Mouse (Mus musculus) small intestine, adult 2 months (tissue): ENCODE measurements around the gene Ccndbp1.

Experiments
- CTCF ChIP-seq: fragments of 200-500 bp; IDR thresholded peaks from 2 replicates; pipeline ENCODE4 v1.5.1; 2012; ENCODE audit warnings: low read depth, mild to moderate bottlenecking, control low read depth, inconsistent platforms, low read length, moderate library complexity, mixed read lengths; ENCODE audit not compliant: insufficient replicate concordance, insufficient read length; ENCODE audit errors: extremely low read depth
- POLR2A ChIP-seq: fragments of 200-500 bp; IDR thresholded peaks from 2 replicates; pipeline ENCODE4 v1.6.1; 2012; ENCODE audit warnings: low read depth, mild to moderate bottlenecking, control low read depth, inconsistent platforms, low read length, moderate library complexity

DNA sequence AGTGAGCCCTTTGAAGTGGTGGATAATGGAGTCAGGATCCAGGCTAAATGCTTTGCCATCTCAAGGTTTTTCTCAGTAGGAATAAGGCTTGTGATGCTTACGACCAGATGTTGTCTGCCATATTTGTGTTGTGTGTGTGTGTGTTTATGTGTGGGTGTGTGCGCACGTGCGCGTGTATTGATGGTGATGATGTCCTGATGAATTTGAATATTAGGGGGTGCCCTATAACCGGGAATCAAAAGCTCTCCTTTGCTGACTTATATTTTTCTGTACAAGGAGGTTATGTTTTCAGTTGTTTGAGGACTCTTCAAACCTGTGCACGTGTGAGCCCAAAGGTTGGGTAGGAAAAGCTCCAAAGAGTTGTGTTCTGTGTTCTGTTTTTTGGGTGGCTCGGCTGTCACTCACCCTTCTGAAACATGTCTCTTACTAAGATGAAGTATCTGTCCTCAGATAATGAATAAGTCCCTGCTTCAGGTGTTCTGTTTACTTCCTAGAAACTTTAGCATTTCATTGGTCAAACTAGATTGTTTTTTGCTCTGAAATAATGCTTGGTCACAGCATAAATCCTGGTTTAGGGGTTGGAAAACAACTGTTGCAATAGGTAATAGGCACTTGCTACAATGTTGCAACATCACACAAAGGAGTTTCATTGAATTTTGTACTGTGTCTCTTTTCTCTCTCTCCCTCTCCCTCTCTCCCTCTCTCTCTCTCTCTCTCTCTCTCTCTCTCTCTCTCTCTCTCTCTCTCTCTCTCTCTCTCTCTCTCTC is 30.1 kb upstream of the Ccndbp1 start:
- TF ChIP-seq CTCF (no peak), POLR2A (no peak)
